ENCODE assay signal across 8 mouse cellular contexts in the genomic region with DNA sequence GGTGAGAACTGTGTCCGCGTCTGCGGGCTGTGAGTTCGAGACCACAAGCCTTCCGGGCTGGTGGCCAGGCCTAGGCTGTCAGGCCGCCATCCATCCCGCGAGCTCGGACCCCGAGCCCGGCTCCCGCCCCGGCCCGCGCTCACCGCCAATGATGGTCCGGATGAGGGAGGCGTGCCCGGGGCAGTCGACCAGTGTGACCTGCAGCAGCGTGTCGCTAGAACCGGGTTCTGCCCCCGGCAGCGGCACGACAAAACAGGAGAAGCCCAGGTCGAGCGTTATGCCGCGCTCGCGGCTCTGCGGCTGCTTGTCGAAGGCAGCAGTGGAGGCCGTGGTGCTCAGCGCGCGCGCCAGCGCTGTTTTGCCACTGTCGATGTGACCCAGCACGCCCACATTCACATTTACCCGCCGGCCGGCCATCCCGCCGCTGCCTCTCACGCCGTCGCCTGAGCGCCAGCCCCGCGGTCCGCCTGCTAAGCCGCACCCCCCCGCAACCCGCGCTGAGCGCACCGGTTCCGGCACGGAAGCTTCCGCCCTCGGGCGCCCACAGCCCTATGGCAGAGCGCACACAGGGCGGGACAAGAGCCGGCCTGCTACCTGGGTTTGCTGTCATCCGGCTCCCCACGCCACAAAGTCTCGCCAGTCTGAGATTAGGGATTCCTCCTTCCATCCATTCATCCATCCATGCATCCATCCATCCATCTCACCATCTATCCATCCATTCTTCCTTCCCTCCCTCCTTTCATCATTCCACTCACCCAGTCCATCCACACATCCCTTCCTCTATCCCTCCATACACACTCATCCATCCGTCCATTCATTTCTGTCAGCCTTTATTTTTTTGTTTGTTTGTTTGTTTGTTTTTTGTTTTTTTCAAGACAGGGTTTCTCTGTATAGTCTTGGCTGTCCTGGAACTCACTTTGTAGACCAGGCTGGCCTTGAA. TPM values are rescaled to one million over a fixed set of nuclear protein-coding genes. Genes with fewer than 3 reads are reported as not detected.
A peak's percentile ranks its signal among the peaks of the same experiment; 100 is the strongest.
DNase-seq lines count a peak whose midpoint lies in the region; ATAC-seq and TF ChIP-seq lines count a peak whose summit lies in the region.

A gene (minus strand): TSS at position 477 of the 940 bp plus-strand sequence.

- WGBS in embryonic facial prominence, embryonic 13.5 days, result under 1% methylated on average over 72 of the region's 72 CpGs
- 2% methylated on average over 71 of the region's 72 CpGs for WGBS in heart, adult 2 months
- 1% methylated on average over 72 of the region's 72 CpGs for WGBS in limb, embryonic 12.5 days
- under 1% methylated on average over 72 of the region's 72 CpGs for WGBS in midbrain, embryonic 14.5 days

- TF ChIP-seq CTCF in heart, adult 2 months (IDR thresholded peaks at IDR 0.05), result no peak

- no peak for TF ChIP-seq EP300 in heart, adult 2 months (IDR thresholded peaks at IDR 0.05; ENCODE audit: insufficient read depth, low read depth, low read length)

- H3K9ac ChIP-seq in embryonic facial prominence, embryonic 13.5 days, result peak within 1 kb of the TSS; percentile 95
- H3K9ac ChIP-seq in heart, adult 2 months (ENCODE audit: low read depth, low read length), result peak within 1 kb of the TSS; percentile 87
- peak within 1 kb of the TSS; percentile 92 for H3K9ac ChIP-seq in limb, embryonic 12.5 days (replicated peaks)
- H3K9ac ChIP-seq in midbrain, embryonic 14.5 days (replicated peaks; ENCODE audit: low read length), result peak within 1 kb of the TSS; percentile 90

- no peaks in the 10 kb centered on the region for H3K79me2 ChIP-seq in heart, adult 2 months (replicated peaks; ENCODE audit: control insufficient read depth, insufficient read depth, low read length)

- peak; percentile 78 for DNase-seq in 3T3-L1 (ENCODE audit: low read depth, low spot score)
- DNase-seq in adrenal gland, postnatal 36 days, result peak; percentile 87 to 91
- peak; percentile 85 to 90 for DNase-seq in heart, adult 2 months
- DNase-seq in kidney, adult 8-10 months, result peak; percentile 59 to 69
- DNase-seq in midbrain, embryonic 14.5 days, result peak; percentile 92
- DNase-seq in spleen, adult 12 weeks (ENCODE audit: low spot score), result peak; percentile 79

- H3K4me1 ChIP-seq in embryonic facial prominence, embryonic 13.5 days, result peaks cover 16% of the 10 kb centered on the region
- no peaks in the 10 kb centered on the region for H3K4me1 ChIP-seq in heart, adult 2 months (ENCODE audit: control insufficient read depth, insufficient read depth, low read length)
- H3K4me1 ChIP-seq in limb, embryonic 12.5 days (replicated peaks), result peaks cover 14% of the 10 kb centered on the region
- 0 out of 2 replicates have a peak, but pooled peaks cover 3% of the 10 kb centered on the region for H3K4me1 ChIP-seq in midbrain, embryonic 14.5 days (ENCODE audit: control insufficient read depth, insufficient read depth, low read length)

- H3K27me3 ChIP-seq in embryonic facial prominence, embryonic 13.5 days, result 0 out of 2 replicates have a peak, but pooled peaks cover 1% of the 10 kb centered on the region
- H3K27me3 ChIP-seq in heart, adult 2 months (ENCODE audit: control insufficient read depth, insufficient read depth, low read length), result no peaks in the 10 kb centered on the region
- peaks cover 9% of the 10 kb centered on the region; the same call in 1 of the 2 replicates for H3K27me3 ChIP-seq in limb, embryonic 12.5 days
- H3K27me3 ChIP-seq in midbrain, embryonic 14.5 days (ENCODE audit: control insufficient read depth, insufficient read depth, low read length), result no peaks in the 10 kb centered on the region

- no peaks in the 10 kb centered on the region for H3K9me3 ChIP-seq in embryonic facial prominence, embryonic 13.5 days
- H3K9me3 ChIP-seq in limb, embryonic 12.5 days, result no peaks in the 10 kb centered on the region
- H3K9me3 ChIP-seq in midbrain, embryonic 14.5 days (ENCODE audit: control insufficient read depth, low read length), result no peaks in the 10 kb centered on the region

- intact Hi-C loops in heart, adult 2 months (cut with DNase I), result loop anchor here (1.0 kb wide), 1 partner anchor 19 kb away; a partner anchor contains a TSS

- ATAC-seq in embryonic facial prominence, embryonic 13.5 days (ENCODE audit: insufficient number of reproducible peaks, insufficient read depth, low FRiP score, low TSS enrichment, low read depth), result no peak; the same call in 1 of the 2 replicates
- peak; percentile 79 for ATAC-seq in limb, embryonic 12.5 days (ENCODE audit: insufficient number of reproducible peaks, insufficient read depth, low FRiP score, low TSS enrichment, low read depth)
- ATAC-seq in midbrain, embryonic 14.5 days (ENCODE audit: low FRiP score, low TSS enrichment), result peak; percentile 93

- H3K36me3 ChIP-seq in embryonic facial prominence, embryonic 13.5 days, result no peaks in the 10 kb centered on the region
- no peaks in the 10 kb centered on the region for H3K36me3 ChIP-seq in heart, adult 2 months (ENCODE audit: control insufficient read depth, insufficient read depth, low read length)
- H3K36me3 ChIP-seq in limb, embryonic 12.5 days, result no peaks in the 10 kb centered on the region
- no peaks in the 10 kb centered on the region for H3K36me3 ChIP-seq in midbrain, embryonic 14.5 days (ENCODE audit: control insufficient read depth, insufficient read depth, low read length)

- H3K4me2 ChIP-seq in embryonic facial prominence, embryonic 13.5 days, result peak within 1 kb of the TSS; percentile 80
- H3K4me2 ChIP-seq in limb, embryonic 12.5 days, result peak within 1 kb of the TSS; percentile 79
- H3K4me2 ChIP-seq in midbrain, embryonic 14.5 days (ENCODE audit: low read length), result peak within 1 kb of the TSS; percentile 84

- peak within 1 kb of the TSS; percentile 78 for H3K27ac ChIP-seq in embryonic facial prominence, embryonic 13.5 days
- peak within 1 kb of the TSS; percentile 20 for H3K27ac ChIP-seq in heart, adult 2 months
- peak within 1 kb of the TSS; percentile 82 for H3K27ac ChIP-seq in limb, embryonic 12.5 days
- H3K27ac ChIP-seq in midbrain, embryonic 14.5 days (replicated peaks; ENCODE audit: low read depth, low read length), result peak within 1 kb of the TSS; percentile 81

- peak within 1 kb of the TSS; percentile 92 for H3K4me3 ChIP-seq in embryonic facial prominence, embryonic 13.5 days
- peak within 1 kb of the TSS; percentile 99 for H3K4me3 ChIP-seq in heart, adult 2 months
- H3K4me3 ChIP-seq in limb, embryonic 12.5 days (replicated peaks), result peak within 1 kb of the TSS; percentile 84
- peak within 1 kb of the TSS; percentile 81 for H3K4me3 ChIP-seq in midbrain, embryonic 14.5 days (replicated peaks; ENCODE audit: low read depth, low read length)

- peak; percentile 46; the same call in 1 of the 2 replicates for TF ChIP-seq POLR2A in heart, adult 2 months (IDR thresholded peaks at IDR 0.05; ENCODE audit: insufficient read depth, low read depth, low read length)

RNA-seq across cellular contexts. Expression of the gene that starts here (rescaled TPM):
- total RNA-seq in adrenal gland, postnatal 36 days (2021), result 10 to 100 TPM; 13.1 to 19.4 TPM
- 45.7 and 46.9 TPM in 2 replicates for polyA plus RNA-seq in embryonic facial prominence, embryonic 13.5 days (2015; fragmentation: Nextera tagmentation; extraction: Ambion mirVana)
- 1 to 10 TPM; 6.6 to 8.9 TPM for total RNA-seq in heart, adult 2 months (2021)
- polyA plus RNA-seq in heart, adult 2 months (2012; rRNA removed), result 6.2 TPM in 2 replicates
- 36.5 and 37.3 TPM in 2 replicates for polyA plus RNA-seq in limb, embryonic 12.5 days (2016; fragmentation: Nextera tagmentation; extraction: Ambion mirVana)
- polyA plus RNA-seq in midbrain, embryonic 14.5 days (2014; fragmentation: Nextera tagmentation; extraction: Ambion mirVana), result 28.0 and 33.5 TPM in 2 replicates

Comparison
In these comparisons a context has a peak if more than half of its experiments do, and no peak if none do; other contexts are left out.
1. H3K27ac ChIP-seq: peak in every context shown above with its lines; median percentile 82 in limb, embryonic 12.5 days; 81 in midbrain, embryonic 14.5 days; 78 in embryonic facial prominence, embryonic 13.5 days; 20 in heart, adult 2 months.